Mouse (Mus musculus) ovary, adult 18-20 months (tissue): Measurements from ENCODE around the gene Snf8.
A peak's percentile ranks its signal among the peaks of the same experiment; 100 is the strongest.

Source experiments
- DNase-seq: peaks from one replicate; pipeline ENCODE4 v3.0.0; 2022; ENCODE audit warnings: low spot score, mixed read lengths

Snf8 gene

GRCm38 (mm10) chr11:96028130-96028529 is 6.6 kb upstream of the Snf8 start:
- no peak for DNase-seq

- no peak for DNase-seq
These were observed 4.1 kb upstream of the Snf8 start for GRCm38 (mm10) chr11:96030571-96030970.

DNA sequence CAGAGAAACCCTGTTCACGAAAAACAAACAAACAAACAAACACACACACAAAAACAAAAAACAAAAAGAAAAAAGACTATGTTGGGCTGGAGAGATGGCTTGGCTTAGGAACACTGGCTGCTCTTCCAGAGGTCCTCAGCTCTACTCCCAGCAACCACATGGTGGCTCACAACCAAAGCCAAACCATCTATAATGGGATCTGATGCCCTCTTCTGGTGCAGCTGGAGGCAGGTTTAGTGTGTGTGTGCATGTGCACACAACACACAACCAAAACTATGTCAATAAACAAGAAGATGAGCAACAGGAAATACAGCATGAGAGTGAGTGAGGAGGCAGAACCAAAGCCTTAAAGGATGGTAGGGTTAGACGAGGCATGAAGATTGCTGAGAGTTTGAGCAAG is 3.0 kb upstream of the Snf8 start:
- no peak for DNase-seq

DNA sequence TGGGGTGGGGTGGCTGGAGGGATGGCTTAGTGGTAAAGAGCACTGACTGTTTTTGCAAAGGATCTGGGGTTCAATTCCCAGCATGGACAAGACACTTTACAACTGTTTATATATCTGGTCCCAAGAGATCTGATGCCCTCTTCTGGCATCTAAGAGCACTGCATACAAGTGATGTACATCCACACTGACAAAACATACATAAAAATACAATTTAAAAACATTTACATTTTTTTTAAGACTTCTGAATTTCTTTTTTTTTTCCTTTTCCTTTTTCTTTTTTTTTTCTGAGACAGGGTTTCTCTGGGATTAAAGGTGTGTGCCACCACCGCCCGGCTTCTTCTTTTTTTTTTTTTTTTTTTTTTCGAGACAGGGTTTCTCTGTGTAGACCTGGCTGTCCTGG is 1.4 kb upstream of the Snf8 start:
- no peak for DNase-seq

- no peak for DNase-seq
These were observed 569 bp upstream of the Snf8 start for GRCm38 (mm10) chr11:96034116-96034515.

- no peak for DNase-seq
These were observed 448 bp downstream of the Snf8 start for GRCm38 (mm10) chr11:96035133-96035532.

- no peak for DNase-seq
These were observed 2.8 kb downstream of the Snf8 start for GRCm38 (mm10) chr11:96037499-96037898.

DNA sequence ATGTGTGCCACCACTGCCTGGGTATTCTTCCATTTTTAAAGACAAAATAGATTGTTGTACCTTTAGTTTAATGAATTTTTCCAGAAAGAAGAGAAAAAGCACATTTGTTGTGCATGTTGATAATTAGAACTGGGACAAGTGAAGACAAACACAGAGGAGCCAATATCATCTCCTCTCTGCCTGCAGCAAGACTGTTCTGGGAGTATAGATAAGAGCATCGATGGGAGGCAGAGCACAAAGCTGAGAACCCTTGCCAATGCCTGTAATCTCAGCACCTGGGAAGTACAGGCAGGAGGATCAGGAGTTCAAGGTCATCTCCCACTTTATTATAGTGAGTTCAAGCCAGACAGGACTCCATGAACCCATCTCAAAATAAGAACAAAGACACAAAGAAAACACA is 3.9 kb downstream of the Snf8 start:
- DNase-seq = no peak

- no peak for DNase-seq
These were observed 10.3 kb downstream of the Snf8 start for GRCm38 (mm10) chr11:96044803-96045567.

DNA sequence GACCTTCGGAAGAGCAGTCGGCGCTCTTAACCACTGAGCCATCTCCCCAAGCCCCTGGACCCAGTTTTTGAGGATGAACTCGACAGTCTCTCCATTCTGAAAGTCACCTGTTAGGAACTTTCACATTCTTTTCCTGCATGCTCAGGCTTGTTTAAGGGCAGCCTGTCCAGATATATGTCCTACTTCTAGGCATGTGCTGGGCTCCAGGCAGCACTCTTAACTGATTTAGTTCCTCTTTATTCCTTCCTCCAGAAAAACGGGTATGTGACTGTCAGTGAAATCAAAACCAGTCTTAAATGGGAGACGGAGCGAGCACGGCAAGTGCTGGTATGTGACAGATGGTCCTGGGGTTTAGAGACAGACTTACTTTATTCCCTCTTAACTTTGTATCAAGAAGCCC is 11.3 kb downstream of the Snf8 start:
- no peak for DNase-seq

DNA sequence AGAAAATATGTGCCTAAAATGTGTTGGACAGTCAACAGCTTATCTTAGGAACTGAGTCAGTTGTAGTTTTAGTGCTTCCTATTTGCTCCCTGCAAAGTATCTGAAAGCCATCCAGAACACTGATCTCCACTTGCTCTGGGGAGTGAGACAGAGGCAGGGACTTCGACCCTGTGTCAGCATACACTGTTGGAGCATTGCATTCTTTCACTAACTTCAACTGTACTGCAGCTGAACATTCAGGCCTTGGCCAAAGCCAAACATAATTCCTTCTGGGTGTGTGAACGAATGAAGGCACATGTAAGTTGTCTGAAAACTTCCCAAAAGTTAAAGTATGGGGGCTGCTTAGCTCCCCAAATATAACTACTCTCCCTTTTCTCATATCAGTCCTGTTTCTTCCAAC is 12.1 kb downstream of the Snf8 start:
- DNase-seq = no peak

DNA sequence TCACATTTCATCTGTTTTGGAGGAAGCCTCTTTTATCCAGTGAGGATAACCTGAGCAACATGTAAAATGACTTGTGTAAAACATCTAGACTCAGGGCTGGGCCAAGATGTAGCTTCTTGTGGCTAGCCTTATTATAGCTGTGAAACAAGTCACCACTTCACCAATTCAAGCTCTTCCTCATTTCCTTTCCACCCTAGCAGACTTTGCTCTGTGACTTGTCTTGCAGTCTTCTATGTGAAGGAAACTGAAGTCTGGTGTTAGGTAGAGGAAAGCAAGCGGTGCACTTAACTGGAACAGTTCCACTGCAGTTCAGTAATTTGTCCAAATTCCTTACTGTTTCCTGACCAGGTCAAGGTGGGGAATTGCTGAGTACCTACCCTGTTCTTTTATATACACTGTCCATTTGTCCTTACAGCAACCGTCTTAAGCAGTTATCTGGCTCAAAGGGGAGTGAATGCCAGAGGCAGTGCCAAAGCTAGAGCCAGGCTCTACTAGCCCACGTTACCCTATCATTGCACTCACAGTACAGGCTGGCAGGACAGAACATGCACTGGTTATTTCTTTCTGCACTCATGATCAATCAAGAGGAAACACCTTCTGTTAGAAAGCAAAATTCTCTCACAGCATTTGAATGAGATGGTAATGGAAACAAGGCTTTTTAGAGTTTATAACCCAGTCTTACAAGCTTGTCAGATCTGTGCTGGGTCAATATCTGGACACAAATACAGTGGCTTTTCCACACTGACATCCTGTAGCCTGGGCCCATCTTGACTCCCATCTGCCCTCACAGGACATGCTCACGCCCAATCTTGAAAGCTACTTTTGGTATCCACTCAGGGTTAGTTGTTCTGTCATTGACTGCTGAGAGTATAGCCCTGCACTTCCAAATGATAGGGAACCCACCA is 13.0 kb downstream of the Snf8 start:
- no peak for DNase-seq

GRCm38 (mm10) chr11:96049939-96050338 is 15.3 kb downstream of the Snf8 start:
- DNase-seq = no peak

DNA sequence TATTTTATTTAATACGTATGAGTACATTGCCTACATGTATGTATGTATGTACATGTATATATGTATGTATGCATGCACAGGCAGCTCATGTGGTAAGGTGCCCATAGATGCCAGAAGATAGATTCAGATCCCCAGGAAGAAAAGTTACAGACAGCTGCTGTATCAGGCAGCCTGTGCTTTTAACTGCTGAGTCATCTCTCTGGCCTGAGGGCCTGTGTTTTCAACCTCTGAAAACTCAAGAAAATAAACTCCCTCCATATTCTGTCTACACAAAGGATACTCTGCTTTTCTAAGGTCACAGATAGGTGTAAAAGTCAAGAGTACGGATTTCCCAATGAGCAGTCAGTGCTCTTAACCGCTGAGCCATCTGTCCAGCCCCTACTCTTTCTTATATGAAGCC is 16.2 kb downstream of the Snf8 start:
- no peak for DNase-seq

GRCm38 (mm10) chr11:96058309-96058708 is 23.6 kb downstream of the Snf8 start:
- no peak for DNase-seq

DNA sequence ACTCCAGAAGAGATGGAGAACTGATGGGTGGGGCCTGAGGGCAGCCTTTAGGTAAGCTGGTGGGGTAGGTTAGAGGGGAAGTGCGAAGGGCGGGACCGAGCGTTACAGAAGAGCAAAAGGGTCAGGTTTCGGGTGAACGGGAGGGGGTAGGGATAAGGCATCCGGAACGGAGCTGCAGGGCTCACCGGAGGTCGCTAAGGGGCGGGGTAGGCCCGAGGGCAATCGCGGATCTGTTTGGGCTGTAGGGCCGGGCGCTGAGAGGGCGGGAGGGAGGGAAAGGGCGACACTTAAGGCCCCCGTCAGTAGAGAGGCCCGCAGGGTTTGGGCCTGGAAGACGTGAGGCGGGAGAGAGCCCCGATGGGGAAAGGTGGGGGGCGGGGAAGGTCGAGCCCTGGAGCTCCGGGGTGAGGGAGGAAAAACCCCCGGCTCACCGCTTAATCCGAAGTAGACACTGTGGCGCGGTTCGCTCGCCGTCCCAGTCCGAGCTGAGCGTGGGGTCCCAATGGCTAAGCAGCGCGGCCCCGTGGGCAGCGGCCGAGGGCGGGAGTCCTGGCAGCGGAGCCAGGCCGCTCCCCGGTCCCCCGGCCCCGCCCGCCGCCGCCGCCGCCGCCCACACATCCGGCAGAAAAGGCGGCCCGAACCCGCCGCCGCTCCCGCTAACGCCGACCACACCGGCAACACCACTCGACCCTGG is 30.0 kb downstream of the Snf8 start:
- no peak for DNase-seq

DNA sequence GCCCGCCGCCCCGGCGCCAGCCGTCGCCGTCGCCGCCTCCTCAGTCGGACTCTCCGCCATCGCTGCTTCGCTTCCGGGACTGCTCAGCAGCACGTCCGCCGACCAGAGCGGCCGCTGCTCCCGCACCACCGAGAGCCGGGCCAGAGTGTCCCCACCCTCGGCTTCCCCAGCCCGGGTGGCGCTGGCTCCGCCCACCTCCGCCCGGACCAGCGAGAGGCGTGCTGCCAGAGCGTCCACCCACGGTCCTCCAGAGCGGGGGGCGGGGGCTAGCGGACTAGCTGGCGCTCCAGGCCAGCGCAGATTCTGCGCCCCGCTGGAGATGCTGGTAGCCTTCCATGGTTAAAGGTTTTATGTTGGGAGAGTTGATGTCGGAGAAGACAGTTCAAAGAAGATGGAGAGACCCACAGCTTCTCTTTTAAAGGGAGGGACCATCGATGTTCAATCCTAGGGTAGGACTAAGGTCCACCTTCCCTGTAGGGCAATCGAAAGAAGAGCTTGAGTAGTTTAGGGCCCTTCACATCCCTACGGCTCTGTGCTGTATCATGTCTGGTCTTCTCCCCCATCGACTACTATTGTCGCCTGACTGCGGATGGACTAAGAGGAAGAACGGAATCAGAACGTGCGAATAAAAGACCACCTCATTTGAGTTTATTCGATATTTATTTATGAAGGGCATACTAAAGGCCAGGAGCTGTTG is 30.7 kb downstream of the Snf8 start, which contains the start of gene Ube2z:
Ube2z (minus strand) TSS at position 174 of the 697 bp plus-strand sequence.
- DNase-seq = peak; percentile 96

GRCm38 (mm10) chr11:96068231-96068630 is 33.5 kb downstream of the Snf8 start:
- no peak for DNase-seq

DNA sequence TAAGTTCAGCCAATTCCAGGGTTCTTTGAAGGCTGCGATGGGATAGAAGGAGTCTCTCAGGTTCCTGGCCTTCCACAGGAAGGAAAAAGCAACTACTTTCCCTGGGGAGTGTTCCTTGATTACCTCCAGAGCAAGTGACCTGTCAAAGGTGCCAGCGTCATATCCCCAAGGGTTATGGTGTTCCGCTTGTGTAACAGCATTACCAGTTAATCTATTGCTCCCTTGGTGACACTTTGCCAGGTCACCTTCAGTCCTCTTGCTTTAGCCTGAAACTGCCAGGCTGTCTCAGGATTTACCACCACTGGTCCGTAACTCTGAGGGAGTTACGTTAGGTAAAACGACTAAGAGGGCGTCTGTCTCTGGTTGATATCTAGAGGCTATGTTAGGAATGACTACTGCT is 35.7 kb downstream of the Snf8 start:
- no peak for DNase-seq

DNA sequence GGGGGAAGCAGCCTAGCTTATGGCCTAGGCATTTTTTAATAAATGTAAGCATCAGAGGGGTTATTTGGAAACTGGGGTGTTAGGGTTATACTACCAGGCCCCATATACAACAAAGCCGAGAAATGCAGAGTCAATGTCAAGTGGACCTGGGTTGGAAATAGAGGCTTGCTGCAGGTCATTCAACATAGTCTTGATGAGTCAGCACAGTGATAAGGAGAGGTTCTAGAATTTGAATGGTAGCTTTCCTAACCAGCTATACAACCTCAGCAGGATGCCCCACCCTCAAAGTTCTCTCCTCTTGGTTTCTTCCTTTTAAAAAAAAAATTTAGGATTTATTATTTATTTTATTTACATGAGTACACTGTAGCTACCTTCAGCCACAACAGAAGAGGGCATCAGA is 36.3 kb downstream of the Snf8 start:
- no peak for DNase-seq

GRCm38 (mm10) chr11:96073295-96073993 is 38.8 kb downstream of the Snf8 start:
- no peak for DNase-seq
